Comparison of ENCODE assay signal across 23 mouse cellular contexts in the genomic region with DNA sequence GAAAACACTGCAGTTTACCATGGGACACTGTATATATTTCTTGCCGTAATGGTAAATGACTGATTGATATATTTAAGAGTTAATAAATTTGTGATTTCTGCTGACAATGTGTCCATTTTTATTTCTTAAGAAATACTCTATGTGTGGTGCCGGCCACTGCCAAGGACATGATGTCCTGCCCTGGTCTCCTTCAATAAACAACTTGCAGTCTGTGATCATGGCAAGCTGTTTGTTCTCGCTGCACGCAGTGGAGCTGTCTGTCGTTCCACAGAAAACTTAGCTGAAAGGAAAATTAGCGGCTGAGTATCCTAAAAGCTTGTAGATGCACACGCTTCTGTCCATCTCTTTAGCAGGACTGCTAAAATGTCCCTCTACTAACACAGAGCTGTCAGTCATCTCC.
DNase-seq lines count a peak whose midpoint lies in the region; ATAC-seq and TF ChIP-seq lines count a peak whose summit lies in the region.
"Had no signal": no experiment of that assay in that cellular context is flagged by ENCODE, and none has a peak within 500 bp of the region (broad histone marks: within the 10 kb centered on the region; RNA-seq: fewer than 3 reads in every experiment).

No protein-coding gene starts in this region.

- H3K4me2 ChIP-seq in lung, postnatal 0 days (replicated peaks; ENCODE audit: low read depth, low read length) = no peak overlapping the region
- H3K4me2 ChIP-seq: embryonic facial prominence, embryonic 12.5 days; forebrain, embryonic 13.5 days; forebrain, embryonic 15.5 days had no signal

- no peaks in the 10 kb centered on the region for H3K27me3 ChIP-seq in lung, postnatal 0 days (replicated peaks; ENCODE audit: insufficient read depth, low read length)
- H3K27me3 ChIP-seq in limb, embryonic 10.5 days (ENCODE audit: low read depth, poor library complexity, severe bottlenecking) = no peaks in the 10 kb centered on the region
- H3K27me3 ChIP-seq: CH12.LX; embryonic facial prominence, embryonic 12.5 days; forebrain, embryonic 13.5 days; forebrain, embryonic 15.5 days; Patski had no signal

- peak; percentile 73 for DNase-seq in lung, postnatal 0 days (ENCODE audit: low spot score)
- DNase-seq in lung, adult 2 months = no peak
- DNase-seq in lung, postnatal 25 days (ENCODE audit: low spot score) = peak; percentile 33
- no peak for DNase-seq in limb, embryonic 10.5 days (ENCODE audit: low spot score)
- no peak for DNase-seq in left cerebral cortex, adult 9 months (ENCODE audit: low spot score in 2 of 2)
- DNase-seq: adrenal gland, adult 8-10 months; adrenal gland, postnatal 14 days; adrenal gland, postnatal 36 days; B cell, adult 2 months; cerebellum, adult 11-12 months; cerebellum, adult 2 months; cerebellum, adult 9-10 months; cerebellum, postnatal 10 days; cerebellum, postnatal 25 days had no signal

- TF ChIP-seq CTCF in lung, postnatal 0 days (IDR thresholded peaks at IDR 0.05) = no peak
- no peak for TF ChIP-seq CTCF in lung, adult 2 months (IDR thresholded peaks at IDR 0.05; ENCODE audit: insufficient read depth, low read length)

- no peak overlapping the region for H3K9ac ChIP-seq in lung, postnatal 0 days (replicated peaks; ENCODE audit: low read depth)
- H3K9ac ChIP-seq: embryonic facial prominence, embryonic 12.5 days; forebrain, embryonic 13.5 days; forebrain, embryonic 15.5 days had no signal

- TF ChIP-seq EP300 in lung, postnatal 0 days (IDR thresholded peaks at IDR 0.05) = peak; percentile 92

- no peaks in the 10 kb centered on the region; the same call in 1 of the 2 replicates for H3K36me3 ChIP-seq in lung, postnatal 0 days (ENCODE audit: insufficient read depth, low read length)
- H3K36me3 ChIP-seq in limb, embryonic 10.5 days = peaks cover 2% of the 10 kb centered on the region; the same call in 1 of the 2 replicates
- H3K36me3 ChIP-seq: embryonic facial prominence, embryonic 10.5 days; forebrain, embryonic 15.5 days; G1E had no signal

- no peak for TF ChIP-seq POLR2A in lung, adult 2 months (IDR thresholded peaks at IDR 0.05; ENCODE audit: borderline replicate concordance, extremely low read depth, low read depth, low read length)

- peak; percentile 82 for ATAC-seq in lung, postnatal 0 days
- ATAC-seq: activated CD4-positive, CD25-positive, alpha-beta regulatory T cell, adult 4 months; CD4-positive, CD25-positive, alpha-beta regulatory T cell, adult 4 months; forebrain, embryonic 13.5 days; forebrain, embryonic 15.5 days; Patski had no signal

- WGBS in lung, postnatal 0 days = 75% methylated on average over 7 of the region's 7 CpGs
- 81% methylated on average over 7 of the region's 7 CpGs for WGBS in lung, adult 2 months
- WGBS in limb, embryonic 10.5 days = 93% methylated on average over 7 of the region's 7 CpGs

- H3K27ac ChIP-seq in lung, postnatal 0 days (ENCODE audit: low read length) = no peak overlapping the region
- no peak overlapping the region for H3K27ac ChIP-seq in limb, embryonic 10.5 days
- H3K27ac ChIP-seq: embryonic facial prominence, embryonic 10.5 days; embryonic facial prominence, embryonic 12.5 days; forebrain, embryonic 13.5 days; forebrain, embryonic 15.5 days had no signal

- H3K4me3 ChIP-seq in lung, postnatal 0 days (ENCODE audit: low read depth, low read length) = no peak overlapping the region
- no peak overlapping the region for H3K4me3 ChIP-seq in lung, adult 2 months (replicated peaks; ENCODE audit: extremely low read depth, low read depth, low read length)
- no peak overlapping the region for H3K4me3 ChIP-seq in limb, embryonic 10.5 days
- H3K4me3 ChIP-seq: embryonic facial prominence, embryonic 10.5 days; embryonic facial prominence, embryonic 12.5 days; forebrain, embryonic 13.5 days; forebrain, embryonic 15.5 days had no signal

- H3K9me3 ChIP-seq in lung, postnatal 0 days (ENCODE audit: low read length) = no peaks in the 10 kb centered on the region
- no peaks in the 10 kb centered on the region for H3K9me3 ChIP-seq in limb, embryonic 10.5 days (replicated peaks)
- H3K9me3 ChIP-seq: embryonic facial prominence, embryonic 10.5 days; embryonic facial prominence, embryonic 12.5 days; forebrain, embryonic 13.5 days; forebrain, embryonic 15.5 days; G1E had no signal

- no peaks in the 10 kb centered on the region for H3K4me1 ChIP-seq in lung, postnatal 0 days (ENCODE audit: insufficient read depth, low read depth, low read length)
- H3K4me1 ChIP-seq in lung, adult 2 months (ENCODE audit: control insufficient read depth, insufficient read depth, low read length) = peaks cover 3% of the 10 kb centered on the region; the same call in 1 of the 2 replicates
- H3K4me1 ChIP-seq in limb, embryonic 10.5 days = no peaks in the 10 kb centered on the region
- H3K4me1 ChIP-seq: embryonic facial prominence, embryonic 10.5 days; embryonic facial prominence, embryonic 12.5 days; forebrain, embryonic 13.5 days; forebrain, embryonic 15.5 days had no signal

Comparison
In these comparisons a context has a peak if more than half of its experiments do, and no peak if none do; other contexts are left out.
1. DNase-seq: peak in lung, postnatal 0 days (single experiment) and lung, postnatal 25 days (single experiment); none in lung, adult 2 months (single experiment), limb, embryonic 10.5 days (single experiment) and left cerebral cortex, adult 9 months (0 of 2).